In genomic region chr11:7263971-7264370, GRCm38 (mm10) we compare ENCODE assay signal across 21 mouse cellular contexts. TPM values are rescaled to one million over a fixed set of nuclear protein-coding genes. Genes with fewer than 3 reads are reported as not detected.
DNase-seq lines count a peak whose midpoint lies in the region; ATAC-seq and TF ChIP-seq lines count a peak whose summit lies in the region.
"Had no signal": no experiment of that assay in that cellular context is flagged by ENCODE, and none has a peak within 500 bp of the region (broad histone marks: within the 10 kb centered on the region; RNA-seq: fewer than 3 reads in every experiment).

No protein-coding gene starts in this region.

- WGBS in kidney, embryonic 14.5 days = 53% methylated on average over 4 of the region's 4 CpGs
- 60% methylated on average over 4 of the region's 4 CpGs for WGBS in lung, adult 2 months

- no peak overlapping the region for H3K27ac ChIP-seq in kidney, embryonic 14.5 days (ENCODE audit: low read depth, low read length)
- H3K27ac ChIP-seq: embryonic facial prominence, embryonic 10.5 days; forebrain, embryonic 13.5 days; heart, embryonic 15.5 days; hindbrain, embryonic 10.5 days; hindbrain, embryonic 14.5 days had no signal

- no peak for ATAC-seq in kidney, embryonic 14.5 days (ENCODE audit: low FRiP score, low TSS enrichment)
- ATAC-seq: forebrain, embryonic 13.5 days; forebrain, postnatal 0 days had no signal

- no peak overlapping the region for H3K4me3 ChIP-seq in kidney, embryonic 14.5 days (ENCODE audit: low read length)
- H3K4me3 ChIP-seq in lung, adult 2 months (replicated peaks; ENCODE audit: extremely low read depth, low read depth, low read length) = no peak overlapping the region
- H3K4me3 ChIP-seq: embryonic facial prominence, embryonic 10.5 days; forebrain, embryonic 13.5 days; heart, embryonic 15.5 days; hindbrain, embryonic 10.5 days had no signal

- no peak overlapping the region for H3K4me2 ChIP-seq in kidney, embryonic 14.5 days (replicated peaks; ENCODE audit: low read depth, low read length)
- H3K4me2 ChIP-seq: forebrain, embryonic 13.5 days; heart, embryonic 11.5 days; heart, embryonic 15.5 days; hindbrain, embryonic 14.5 days had no signal

- H3K9ac ChIP-seq in kidney, embryonic 14.5 days (ENCODE audit: low read depth, low read length) = no peak overlapping the region
- H3K9ac ChIP-seq: forebrain, embryonic 13.5 days; forebrain, postnatal 0 days; heart, embryonic 15.5 days; hindbrain, embryonic 14.5 days had no signal

- TF ChIP-seq POLR2A in lung, adult 2 months (IDR thresholded peaks at IDR 0.05; ENCODE audit: borderline replicate concordance, extremely low read depth, low read depth, low read length) = no peak

- no peak for TF ChIP-seq CTCF in lung, adult 2 months (IDR thresholded peaks at IDR 0.05; ENCODE audit: insufficient read depth, low read length)

- H3K9me3 ChIP-seq in kidney, embryonic 14.5 days (ENCODE audit: control insufficient read depth, low read length) = no peaks in the 10 kb centered on the region
- H3K9me3 ChIP-seq: embryonic facial prominence, embryonic 10.5 days; forebrain, embryonic 13.5 days; heart, embryonic 15.5 days; hindbrain, embryonic 10.5 days had no signal

- H3K27me3 ChIP-seq in kidney, embryonic 14.5 days (ENCODE audit: control insufficient read depth, insufficient read depth, low read length) = no peaks in the 10 kb centered on the region
- H3K27me3 ChIP-seq: forebrain, embryonic 13.5 days; heart, embryonic 15.5 days had no signal

- H3K4me1 ChIP-seq in kidney, embryonic 14.5 days (ENCODE audit: control insufficient read depth, insufficient read depth, low read length) = no peaks in the 10 kb centered on the region
- no peaks in the 10 kb centered on the region for H3K4me1 ChIP-seq in lung, adult 2 months (ENCODE audit: control insufficient read depth, insufficient read depth, low read length)
- H3K4me1 ChIP-seq: embryonic facial prominence, embryonic 10.5 days; forebrain, embryonic 13.5 days; heart, embryonic 15.5 days had no signal

- no peaks in the 10 kb centered on the region for H3K36me3 ChIP-seq in kidney, embryonic 14.5 days (ENCODE audit: control insufficient read depth, insufficient read depth, low read length)
- H3K36me3 ChIP-seq: embryonic facial prominence, embryonic 10.5 days; heart, embryonic 15.5 days; hindbrain, embryonic 10.5 days had no signal

- DNase-seq in kidney, adult 8-10 months = peak; percentile 5 to 36
- peak; percentile 18 for DNase-seq in lung, postnatal 25 days (ENCODE audit: low spot score)
- no peak for DNase-seq in lung, adult 2 months
- DNase-seq in kidney, postnatal 25 days = peak; percentile 22 to 37
- DNase-seq in frontal cortex, postnatal 10 days (ENCODE audit: low spot score in 2 of 2) = no peak
- DNase-seq: adrenal gland, adult 2 months; adrenal gland, postnatal 25 days; cerebellum, adult 18-20 months; cerebellum, adult 9-11 months; cerebellum, postnatal 36 days; forebrain, postnatal 0 days; gastrocnemius, postnatal 36 days; heart, adult 18-20 months; heart, postnatal 14 days had no signal

RNA-seq across cellular contexts. Expression of gene Igfbp3, which starts 50.2 kb away (rescaled TPM):
- polyA plus RNA-seq in kidney, embryonic 14.5 days (2014; fragmentation: Nextera tagmentation; extraction: Ambion mirVana) = 45.2 and 70.4 TPM in 2 replicates
- 55.2 and 113 TPM in 2 replicates for polyA plus RNA-seq in lung, adult 2 months (2012; rRNA removed)

Comparison
In these comparisons a context has a peak if more than half of its experiments do, and no peak if none do; other contexts are left out.
1. DNase-seq: peak in kidney, adult 8-10 months (2 of 2), lung, postnatal 25 days (single experiment) and kidney, postnatal 25 days (2 of 2); none in lung, adult 2 months (single experiment) and frontal cortex, postnatal 10 days (0 of 2).